Mouse (Mus musculus): ENCODE measurements around the gene Clcf1.

DNA sequence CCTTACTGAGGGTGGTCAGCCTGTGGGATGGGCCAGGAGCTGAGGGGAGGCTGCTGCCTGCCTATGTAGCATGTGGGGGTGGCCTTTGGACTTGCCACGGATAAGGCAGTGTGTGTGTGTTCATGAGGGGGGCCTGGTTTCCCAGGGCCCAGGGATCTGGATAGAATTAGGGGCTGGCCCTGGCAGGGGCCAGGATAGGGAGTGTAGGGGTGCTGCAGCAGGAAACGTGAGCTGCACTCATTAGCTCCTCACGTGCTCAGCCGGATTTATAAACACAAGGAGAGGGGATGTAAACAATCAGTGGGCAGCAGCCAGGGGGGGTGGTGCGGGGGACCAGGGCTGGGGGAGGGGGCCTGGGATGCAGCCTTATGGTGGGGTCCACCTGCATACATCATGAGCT lies 3.1 kb downstream of the Clcf1 start:
- no peak for TF ChIP-seq CTCF (conservative IDR thresholded peaks at IDR 0.05; ENCODE audit: low read length)
- TF ChIP-seq POU5F1 (IDR thresholded peaks at IDR 0.05; ENCODE audit: borderline replicate concordance, low read length) = no peak
